Mouse (Mus musculus): ENCODE data around the gene Kcnip3.

DNA sequence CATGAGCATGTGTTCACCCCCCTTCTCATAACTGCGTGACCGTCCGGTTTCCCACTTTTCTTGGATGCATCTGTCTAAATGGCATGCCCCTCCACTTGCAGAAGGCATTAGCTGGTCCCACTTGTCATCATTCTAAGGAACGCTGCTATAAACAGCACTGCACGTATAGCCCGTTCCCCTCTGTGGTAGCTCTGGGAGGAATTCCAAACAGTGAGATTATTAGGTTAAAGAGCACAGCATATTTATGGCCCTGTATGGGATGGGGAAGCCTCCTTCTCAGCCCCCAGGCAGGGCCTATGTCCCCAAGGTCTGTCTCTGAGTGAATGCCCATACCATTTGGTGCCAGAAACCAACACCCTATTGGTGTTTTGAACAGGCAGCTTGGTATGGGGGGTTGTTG, 110.8 kb downstream of the Kcnip3 start:
- TF ChIP-seq MAX (IDR thresholded peaks at IDR 0.05; ENCODE audit: low read depth) = no peak
- TF ChIP-seq TCF3 (IDR thresholded peaks at IDR 0.05; ENCODE audit: insufficient read length, low read depth) = no peak
- no peak for TF ChIP-seq USF1 (IDR thresholded peaks at IDR 0.05; ENCODE audit: low read depth)
- TF ChIP-seq POLR2A (IDR thresholded peaks at IDR 0.05; ENCODE audit: insufficient read length, low read depth) = no peak
- TF ChIP-seq TCF12 (IDR thresholded peaks at IDR 0.05; ENCODE audit: insufficient read depth, poor library complexity, severe bottlenecking) = no peak
- TF ChIP-seq E2F4 (IDR thresholded peaks at IDR 0.05; ENCODE audit: insufficient read depth) = no peak
- no peak for TF ChIP-seq SRF (IDR thresholded peaks at IDR 0.05; ENCODE audit: control insufficient read depth, insufficient read length, low read depth)
- no peak for TF ChIP-seq MYOD1 (IDR thresholded peaks at IDR 0.05; ENCODE audit: control insufficient read depth in 1 of 3, insufficient read length in 2 of 3, low read depth in 2 of 3)
- TF ChIP-seq MYOG (IDR thresholded peaks at IDR 0.05; ENCODE audit: control insufficient read depth in 1 of 3, insufficient read depth in 1 of 3, insufficient read length in 2 of 3, low read depth in 2 of 3) = no peak
- TF ChIP-seq POLR2AphosphoS2 (IDR thresholded peaks at IDR 0.05; ENCODE audit: insufficient read length, low read depth) = no peak
- TF ChIP-seq CEBPB (IDR thresholded peaks at IDR 0.05; ENCODE audit: insufficient read depth, poor library complexity, severe bottlenecking) = no peak
- no peak for TF ChIP-seq REST (IDR thresholded peaks at IDR 0.05; ENCODE audit: insufficient read depth, insufficient read length)
